Mouse (Mus musculus): ENCODE results near the gene Lgi4. TPM values are rescaled to one million over a fixed set of nuclear protein-coding genes. Genes with fewer than 3 reads are reported as not detected.

Gene Lgi4
- polyA plus RNA-seq, 1 experiment = 0.88 TPM

DNA sequence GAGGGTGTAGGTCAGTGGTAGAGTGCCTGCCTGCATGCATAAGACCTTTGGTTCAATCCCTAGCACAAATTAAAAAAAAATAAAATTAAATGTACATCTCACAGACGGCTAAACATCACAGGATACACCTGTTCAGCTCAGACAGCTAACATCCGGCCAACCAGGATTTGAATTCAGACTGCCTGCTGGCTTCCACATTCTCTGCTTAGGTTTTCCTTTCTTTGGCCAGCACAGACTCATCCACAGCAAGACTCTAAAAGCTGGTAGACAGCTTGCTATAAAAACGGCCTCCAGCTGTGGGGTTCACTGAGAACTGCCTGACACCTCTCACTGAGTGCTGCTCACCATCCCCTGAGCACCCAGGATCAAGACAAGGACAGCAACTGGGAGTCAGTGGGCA, 47.0 kb downstream of the Lgi4 start:
- Histone ChIP-seq H3K4me1 (ENCODE audit: control insufficient read depth, insufficient read depth, low read length) (no peaks in the 10 kb centered on the region), H3K27ac (ENCODE audit: insufficient read depth, low read length) (no peak overlapping the region), H3K9me3 (replicated peaks; ENCODE audit: control insufficient read depth, insufficient read depth, low read length, poor library complexity, severe bottlenecking) (no peaks in the 10 kb centered on the region), H3K36me3 (ENCODE audit: control insufficient read depth, insufficient read depth, low read length, poor library complexity, severe bottlenecking) (no peaks in the 10 kb centered on the region), H3K9ac (ENCODE audit: low read depth, poor library complexity, severe bottlenecking) (no peak overlapping the region), H3K4me3 (ENCODE audit: low read depth, low read length) (no peak overlapping the region), H3K27me3 (ENCODE audit: control insufficient read depth, insufficient read depth, low read length, poor library complexity, severe bottlenecking) (no peaks in the 10 kb centered on the region)
- no peak for TF ChIP-seq EP300 (IDR thresholded peaks at IDR 0.05; ENCODE audit: insufficient read depth, low read depth, low read length)
- TF ChIP-seq CTCF (IDR thresholded peaks at IDR 0.05; ENCODE audit: low read depth, low read length) = no peak
- no peak for TF ChIP-seq POLR2A (IDR thresholded peaks at IDR 0.05; ENCODE audit: insufficient read depth, low read length)

DNA sequence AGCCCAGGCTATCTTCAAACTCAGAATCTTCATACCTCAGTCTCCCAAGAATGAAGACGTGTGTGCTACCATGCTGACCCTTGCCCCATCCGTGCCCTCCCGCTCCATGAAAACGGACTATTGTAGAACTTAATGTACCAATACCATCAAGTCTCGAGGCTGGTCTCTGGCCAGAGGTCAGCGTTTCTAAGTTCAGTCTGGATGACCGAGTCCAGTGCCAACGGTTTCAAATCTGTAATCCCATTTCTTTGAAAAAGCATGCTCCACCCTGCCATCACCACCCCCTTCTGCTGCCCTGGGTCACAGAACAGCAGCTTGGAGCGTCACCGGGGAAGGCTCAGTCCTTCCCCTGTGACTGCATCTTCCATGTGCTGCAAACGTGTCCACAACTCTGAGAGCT, 48.6 kb downstream of the Lgi4 start:
- no peak overlapping the region for H3K9ac ChIP-seq (ENCODE audit: low read depth, poor library complexity, severe bottlenecking)
- H3K36me3 ChIP-seq (ENCODE audit: control insufficient read depth, insufficient read depth, low read length, poor library complexity, severe bottlenecking) = no peaks in the 10 kb centered on the region
- no peaks in the 10 kb centered on the region for H3K4me1 ChIP-seq (ENCODE audit: control insufficient read depth, insufficient read depth, low read length)
- no peak overlapping the region for H3K4me3 ChIP-seq (ENCODE audit: low read depth, low read length)
- no peak overlapping the region for H3K27ac ChIP-seq (ENCODE audit: insufficient read depth, low read length)
- no peaks in the 10 kb centered on the region for H3K27me3 ChIP-seq (ENCODE audit: control insufficient read depth, insufficient read depth, low read length, poor library complexity, severe bottlenecking)
- no peak for TF ChIP-seq EP300 (IDR thresholded peaks at IDR 0.05; ENCODE audit: insufficient read depth, low read depth, low read length)
- no peak for TF ChIP-seq POLR2A (IDR thresholded peaks at IDR 0.05; ENCODE audit: insufficient read depth, low read length)
- no peak for TF ChIP-seq CTCF (IDR thresholded peaks at IDR 0.05; ENCODE audit: low read depth, low read length)
- H3K9me3 ChIP-seq (replicated peaks; ENCODE audit: control insufficient read depth, insufficient read depth, low read length, poor library complexity, severe bottlenecking) = no peaks in the 10 kb centered on the region

DNA sequence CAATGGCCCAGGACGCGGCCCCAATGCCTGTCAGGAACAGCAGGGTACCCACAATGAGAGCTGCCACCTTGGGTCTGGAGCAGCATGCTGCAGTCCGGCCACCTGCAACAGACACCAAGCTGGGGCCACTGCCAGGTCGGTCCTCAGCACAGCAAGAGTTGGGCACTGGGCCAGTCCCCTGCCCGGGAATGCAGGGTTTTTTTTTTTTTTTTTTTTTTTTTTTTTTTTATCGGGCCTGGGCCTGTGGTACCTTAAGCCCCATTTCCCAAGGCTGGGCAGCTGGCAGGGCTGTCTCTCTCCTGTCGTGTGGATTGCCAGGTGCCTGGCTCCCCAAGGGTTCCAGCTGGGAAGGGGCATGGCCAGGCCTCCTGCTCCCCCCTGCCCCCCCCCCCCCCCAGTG, 49.9 kb downstream of the Lgi4 start:
- Histone ChIP-seq H3K4me3 (ENCODE audit: low read depth, low read length) (no peak overlapping the region), H3K27ac (ENCODE audit: insufficient read depth, low read length) (no peak overlapping the region), H3K9ac (ENCODE audit: low read depth, poor library complexity, severe bottlenecking) (no peak overlapping the region), H3K4me1 (ENCODE audit: control insufficient read depth, insufficient read depth, low read length) (no peaks in the 10 kb centered on the region), H3K36me3 (ENCODE audit: control insufficient read depth, insufficient read depth, low read length, poor library complexity, severe bottlenecking) (no peaks in the 10 kb centered on the region), H3K27me3 (ENCODE audit: control insufficient read depth, insufficient read depth, low read length, poor library complexity, severe bottlenecking) (no peaks in the 10 kb centered on the region), H3K9me3 (replicated peaks; ENCODE audit: control insufficient read depth, insufficient read depth, low read length, poor library complexity, severe bottlenecking) (no peaks in the 10 kb centered on the region)
- TF ChIP-seq EP300 (IDR thresholded peaks at IDR 0.05; ENCODE audit: insufficient read depth, low read depth, low read length) (no peak), CTCF (IDR thresholded peaks at IDR 0.05; ENCODE audit: low read depth, low read length) (no peak), POLR2A (IDR thresholded peaks at IDR 0.05; ENCODE audit: insufficient read depth, low read length) (no peak)

DNA sequence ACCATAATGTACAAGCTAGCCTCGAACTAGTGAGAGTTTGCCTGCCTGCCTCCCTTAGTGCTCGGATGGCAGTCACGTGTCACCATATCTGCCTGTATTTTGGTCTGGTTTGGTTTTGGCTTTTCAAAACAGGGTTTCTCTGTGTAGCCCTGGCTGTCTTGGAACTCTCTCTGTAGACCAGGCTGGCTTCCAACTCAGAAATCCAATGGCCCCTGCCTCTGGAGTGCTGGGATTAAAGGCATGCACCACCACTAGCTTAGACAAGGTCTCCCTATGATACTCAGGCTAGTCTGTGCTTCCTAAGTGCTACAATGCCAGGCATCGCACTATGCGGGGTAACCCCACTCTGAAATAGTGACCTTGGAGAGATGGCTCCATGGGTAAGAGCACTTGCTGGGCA, 50.7 kb downstream of the Lgi4 start:
- H3K4me1 ChIP-seq (ENCODE audit: control insufficient read depth, insufficient read depth, low read length) = no peaks in the 10 kb centered on the region
- H3K9ac ChIP-seq (ENCODE audit: low read depth, poor library complexity, severe bottlenecking) = no peak overlapping the region

DNA sequence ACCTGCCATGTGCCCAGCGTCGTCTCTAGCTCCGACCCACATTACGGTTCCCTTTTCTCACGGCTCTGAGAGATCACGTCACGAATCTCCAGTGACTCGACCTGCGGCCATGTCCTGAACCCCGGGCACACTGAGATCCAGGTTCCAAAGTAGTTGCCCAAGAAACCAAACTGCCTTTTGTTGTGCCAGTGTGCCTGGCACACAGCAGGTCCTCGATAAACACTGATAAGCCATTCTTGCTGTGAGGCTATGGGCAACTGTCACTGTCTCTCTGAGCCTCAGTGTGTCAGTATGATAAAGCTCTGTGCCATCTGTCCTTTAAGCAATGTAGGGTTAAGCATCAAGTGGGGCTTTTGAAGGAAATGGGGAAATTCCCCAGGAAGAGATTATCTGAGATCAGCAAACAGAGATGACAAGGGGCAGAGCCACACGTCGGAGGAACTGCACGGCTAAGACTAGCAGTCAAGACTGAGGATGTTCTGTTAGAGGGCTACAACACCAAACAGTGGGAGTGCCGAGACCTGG, 51.8 kb downstream of the Lgi4 start:
- Histone ChIP-seq H3K27ac (ENCODE audit: insufficient read depth, low read length) (no peak overlapping the region), H3K36me3 (ENCODE audit: control insufficient read depth, insufficient read depth, low read length, poor library complexity, severe bottlenecking) (no peaks in the 10 kb centered on the region), H3K9ac (ENCODE audit: low read depth, poor library complexity, severe bottlenecking) (no peak overlapping the region), H3K4me1 (ENCODE audit: control insufficient read depth, insufficient read depth, low read length) (no peaks in the 10 kb centered on the region), H3K9me3 (replicated peaks; ENCODE audit: control insufficient read depth, insufficient read depth, low read length, poor library complexity, severe bottlenecking) (no peaks in the 10 kb centered on the region), H3K4me3 (ENCODE audit: low read depth, low read length) (no peak overlapping the region), H3K27me3 (ENCODE audit: control insufficient read depth, insufficient read depth, low read length, poor library complexity, severe bottlenecking) (no peaks in the 10 kb centered on the region)
- TF ChIP-seq CTCF (IDR thresholded peaks at IDR 0.05; ENCODE audit: low read depth, low read length) (no peak), POLR2A (IDR thresholded peaks at IDR 0.05; ENCODE audit: insufficient read depth, low read length) (no peak), EP300 (IDR thresholded peaks at IDR 0.05; ENCODE audit: insufficient read depth, low read depth, low read length) (no peak)

More for the DNA sequence above, 50.7 kb downstream of the Lgi4 start:
- TF ChIP-seq EP300 (IDR thresholded peaks at IDR 0.05; ENCODE audit: insufficient read depth, low read depth, low read length) = no peak
- TF ChIP-seq CTCF (IDR thresholded peaks at IDR 0.05; ENCODE audit: low read depth, low read length) = no peak
- TF ChIP-seq POLR2A (IDR thresholded peaks at IDR 0.05; ENCODE audit: insufficient read depth, low read length) = no peak
- no peak overlapping the region for H3K27ac ChIP-seq (ENCODE audit: insufficient read depth, low read length)
- no peaks in the 10 kb centered on the region for H3K9me3 ChIP-seq (replicated peaks; ENCODE audit: control insufficient read depth, insufficient read depth, low read length, poor library complexity, severe bottlenecking)
- H3K36me3 ChIP-seq (ENCODE audit: control insufficient read depth, insufficient read depth, low read length, poor library complexity, severe bottlenecking) = no peaks in the 10 kb centered on the region
- no peaks in the 10 kb centered on the region for H3K27me3 ChIP-seq (ENCODE audit: control insufficient read depth, insufficient read depth, low read length, poor library complexity, severe bottlenecking)
- H3K4me3 ChIP-seq (ENCODE audit: low read depth, low read length) = no peak overlapping the region

DNA sequence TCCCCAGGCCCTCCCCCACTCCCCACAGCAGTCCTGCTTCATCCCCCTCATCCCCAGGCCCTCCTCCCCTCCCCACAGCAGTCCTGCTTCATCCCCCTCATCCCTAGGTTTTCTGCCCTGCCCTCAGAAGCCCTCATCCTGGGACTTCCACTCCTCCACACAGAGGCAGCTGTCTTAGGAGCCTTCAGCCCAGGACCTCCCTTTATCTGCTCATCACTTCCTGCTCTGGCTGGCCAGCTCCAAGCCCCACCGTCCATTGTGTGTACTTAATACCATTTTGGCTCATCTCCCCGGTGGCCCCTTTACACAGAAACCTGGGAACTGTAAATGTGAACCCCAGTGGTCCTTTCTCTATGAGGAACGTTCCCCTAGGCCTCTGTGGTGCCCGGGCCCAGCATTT, 52.9 kb downstream of the Lgi4 start:
- Histone ChIP-seq H3K9me3 (replicated peaks; ENCODE audit: control insufficient read depth, insufficient read depth, low read length, poor library complexity, severe bottlenecking) (no peaks in the 10 kb centered on the region), H3K27ac (ENCODE audit: insufficient read depth, low read length) (no peak overlapping the region), H3K36me3 (ENCODE audit: control insufficient read depth, insufficient read depth, low read length, poor library complexity, severe bottlenecking) (no peaks in the 10 kb centered on the region), H3K4me3 (ENCODE audit: low read depth, low read length) (no peak overlapping the region), H3K4me1 (ENCODE audit: control insufficient read depth, insufficient read depth, low read length) (no peaks in the 10 kb centered on the region), H3K27me3 (ENCODE audit: control insufficient read depth, insufficient read depth, low read length, poor library complexity, severe bottlenecking) (no peaks in the 10 kb centered on the region), H3K9ac (ENCODE audit: low read depth, poor library complexity, severe bottlenecking) (no peak overlapping the region)
- TF ChIP-seq EP300 (IDR thresholded peaks at IDR 0.05; ENCODE audit: insufficient read depth, low read depth, low read length) = no peak
- TF ChIP-seq CTCF (IDR thresholded peaks at IDR 0.05; ENCODE audit: low read depth, low read length) = no peak
- no peak for TF ChIP-seq POLR2A (IDR thresholded peaks at IDR 0.05; ENCODE audit: insufficient read depth, low read length)
